31 mouse cellular contexts compared by ENCODE assay signal in the genomic region with DNA sequence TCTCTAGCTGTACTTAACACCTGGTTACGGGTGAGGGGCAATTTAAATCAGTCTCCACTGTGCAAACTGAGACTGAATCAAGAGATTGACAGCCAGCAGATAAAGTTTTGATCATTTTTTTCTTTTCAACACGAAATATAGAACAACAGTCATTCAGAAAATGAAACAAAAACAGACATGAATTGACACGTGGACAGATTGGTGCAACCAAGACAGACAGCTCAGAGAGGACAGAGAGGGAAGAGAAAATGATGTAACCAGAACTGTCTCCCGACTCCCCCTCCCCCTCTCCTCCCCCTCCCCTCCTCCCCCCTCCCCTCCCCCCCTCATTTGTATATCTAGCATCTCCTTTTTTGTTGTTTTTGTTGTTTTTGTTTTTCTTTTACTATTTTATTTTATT. TPM values are rescaled to one million over a fixed set of nuclear protein-coding genes. Genes with fewer than 3 reads are reported as not detected.
"Had no signal": no experiment of that assay in that cellular context is flagged by ENCODE, and none has a peak within 500 bp of the region (broad histone marks: within the 10 kb centered on the region; RNA-seq: fewer than 3 reads in every experiment).

No protein-coding gene starts in this region.

- DNase-seq: kidney, adult 2 months; kidney, postnatal 25 days; layer of hippocampus, postnatal 36 days; lung, adult 18-20 months; lung, postnatal 10 days; lung, postnatal 36 days; midbrain, embryonic 14.5 days; right cerebral cortex, adult 18-20 months; right cerebral cortex, postnatal 14 days; right cerebral cortex, postnatal 4 days; thymus, adult 18-20 months; thymus, postnatal 36 days had no signal

- H3K27me3 ChIP-seq: liver, embryonic 15.5 days; lung, embryonic 15.5 days had no signal

- H3K9me3 ChIP-seq: liver, embryonic 15.5 days; lung, embryonic 15.5 days had no signal

- H3K36me3 ChIP-seq: liver, embryonic 15.5 days; lung, embryonic 15.5 days had no signal

- H3K4me1 ChIP-seq: liver, embryonic 15.5 days; lung, embryonic 15.5 days had no signal

- H3K4me3 ChIP-seq: layer of hippocampus, adult 2 months; liver, embryonic 15.5 days; lung, embryonic 15.5 days had no signal

- H3K27ac ChIP-seq: kidney, postnatal 0 days; layer of hippocampus, adult 2 months; liver, embryonic 15.5 days; lung, embryonic 15.5 days had no signal

- H3K9ac ChIP-seq: liver, embryonic 15.5 days; lung, embryonic 15.5 days had no signal

- H3K4me2 ChIP-seq: liver, embryonic 11.5 days; liver, embryonic 15.5 days; lung, embryonic 15.5 days; midbrain, embryonic 11.5 days had no signal

RNA-seq across cellular contexts. Expression of a gene that starts 24.5 kb away (rescaled TPM):
- total RNA-seq: layer of hippocampus, adult 2 months; layer of hippocampus, postnatal 10 days; layer of hippocampus, postnatal 36 days; left cerebral cortex, adult 8-10 months; left cerebral cortex, postnatal 36 days; megakaryocyte-erythroid progenitor cell, adult 5-6 weeks; midbrain, postnatal 0 days had no signal
- polyA plus RNA-seq: kidney, adult 2 months; kidney, embryonic 14.5 days; kidney, postnatal 0 days; large intestine, adult 2 months; limb, embryonic 11.5 days; liver, embryonic 11.5 days; liver, embryonic 15.5 days; midbrain, embryonic 11.5 days; midbrain, embryonic 14.5 days; midbrain, postnatal 0 days; neural tube, embryonic 11.5 days; neural tube, embryonic 14.5 days; stomach, embryonic 16.5 days; testis, adult 2 months had no signal

RNA-seq across cellular contexts. Expression of a gene that starts 26.9 kb away (rescaled TPM):
- total RNA-seq: layer of hippocampus, postnatal 10 days; left cerebral cortex, postnatal 36 days; megakaryocyte-erythroid progenitor cell, adult 5-6 weeks had no signal
- polyA plus RNA-seq: limb, embryonic 11.5 days; midbrain, embryonic 14.5 days; midbrain, postnatal 0 days had no signal

RNA-seq across cellular contexts. Expression of a gene that starts 48.4 kb away (rescaled TPM):
- total RNA-seq: layer of hippocampus, adult 2 months; layer of hippocampus, postnatal 10 days; layer of hippocampus, postnatal 36 days; left cerebral cortex, adult 8-10 months; left cerebral cortex, postnatal 36 days; megakaryocyte-erythroid progenitor cell, adult 5-6 weeks; midbrain, postnatal 0 days had no signal
- polyA plus RNA-seq: kidney, adult 2 months; kidney, embryonic 14.5 days; kidney, postnatal 0 days; large intestine, adult 2 months; limb, embryonic 11.5 days; limb, embryonic 14.5 days; liver, embryonic 11.5 days; liver, embryonic 15.5 days; lung, embryonic 15.5 days; midbrain, embryonic 11.5 days; midbrain, embryonic 14.5 days; midbrain, postnatal 0 days; neural tube, embryonic 11.5 days; neural tube, embryonic 14.5 days; stomach, embryonic 16.5 days had no signal

RNA-seq across cellular contexts. Expression of a gene that starts 48.4 kb away (rescaled TPM):
- total RNA-seq: layer of hippocampus, postnatal 10 days; left cerebral cortex, postnatal 36 days; megakaryocyte-erythroid progenitor cell, adult 5-6 weeks; midbrain, postnatal 0 days had no signal
- polyA plus RNA-seq: kidney, adult 2 months; kidney, embryonic 14.5 days; kidney, postnatal 0 days; limb, embryonic 11.5 days; limb, embryonic 14.5 days; liver, embryonic 11.5 days; liver, embryonic 15.5 days; lung, embryonic 15.5 days; midbrain, embryonic 11.5 days; midbrain, embryonic 14.5 days; midbrain, postnatal 0 days; neural tube, embryonic 11.5 days; neural tube, embryonic 14.5 days; stomach, embryonic 16.5 days; testis, adult 2 months had no signal
